Mouse (Mus musculus): ENCODE results near the gene Ms4a15. TPM values are rescaled to one million over a fixed set of nuclear protein-coding genes. Genes with fewer than 3 reads are reported as not detected.

The Ms4a15 gene
- polyA plus RNA-seq, 1 experiment, result not detected

DNA sequence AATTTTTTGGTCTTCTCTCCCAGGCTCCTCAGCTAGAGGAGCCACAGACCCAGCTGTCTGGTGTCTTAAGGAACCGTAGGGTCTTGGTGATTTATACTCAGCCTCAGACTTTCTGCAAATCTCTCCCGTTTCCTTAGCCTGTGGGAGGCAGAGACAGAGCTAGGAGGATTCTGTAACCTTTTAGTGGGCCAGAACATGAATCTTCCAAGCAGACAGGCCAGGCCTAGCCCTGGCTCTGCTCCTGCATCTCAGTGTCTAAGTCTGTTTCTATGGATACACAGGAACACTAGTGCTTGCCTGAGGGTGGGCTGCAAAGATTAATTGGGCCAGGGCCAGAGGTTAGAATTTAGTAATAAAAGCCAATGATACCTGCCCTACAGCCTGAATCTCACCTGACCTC lies 19.9 kb downstream of the Ms4a15 start:
- H3K36me3 ChIP-seq (ENCODE audit: control insufficient read depth, insufficient read depth, low read length, poor library complexity, severe bottlenecking), result no peaks in the 10 kb centered on the region
- H3K27ac ChIP-seq (ENCODE audit: insufficient read depth, low read length), result peak overlapping the region; percentile 78

GRCm38 (mm10) chr19:10972660-10973059 lies 20.4 kb downstream of the Ms4a15 start:
- no peak overlapping the region for H3K4me3 ChIP-seq (ENCODE audit: low read depth, low read length)
- H3K9me3 ChIP-seq (replicated peaks; ENCODE audit: control insufficient read depth, insufficient read depth, low read length, poor library complexity, severe bottlenecking), result peaks cover 5% of the 10 kb centered on the region
- no peak overlapping the region for H3K9ac ChIP-seq (ENCODE audit: low read depth, poor library complexity, severe bottlenecking)
- TF ChIP-seq POLR2A (IDR thresholded peaks at IDR 0.05; ENCODE audit: insufficient read depth, low read length) (no peak), CTCF (IDR thresholded peaks at IDR 0.05; ENCODE audit: low read depth, low read length) (no peak), EP300 (IDR thresholded peaks at IDR 0.05; ENCODE audit: insufficient read depth, low read depth, low read length) (peak; percentile 96)
- peaks cover 4% of the 10 kb centered on the region for H3K4me1 ChIP-seq (ENCODE audit: control insufficient read depth, insufficient read depth, low read length)
- H3K36me3 ChIP-seq (ENCODE audit: control insufficient read depth, insufficient read depth, low read length, poor library complexity, severe bottlenecking), result no peaks in the 10 kb centered on the region
- peak overlapping the region; percentile 78 for H3K27ac ChIP-seq (ENCODE audit: insufficient read depth, low read length)
- no peaks in the 10 kb centered on the region for H3K27me3 ChIP-seq (ENCODE audit: control insufficient read depth, insufficient read depth, low read length, poor library complexity, severe bottlenecking)

More for the DNA sequence above, 19.9 kb downstream of the Ms4a15 start:
- no peak for TF ChIP-seq EP300 (IDR thresholded peaks at IDR 0.05; ENCODE audit: insufficient read depth, low read depth, low read length)
- no peak for TF ChIP-seq POLR2A (IDR thresholded peaks at IDR 0.05; ENCODE audit: insufficient read depth, low read length)
- TF ChIP-seq CTCF (IDR thresholded peaks at IDR 0.05; ENCODE audit: low read depth, low read length), result no peak
- Histone ChIP-seq H3K4me1 (ENCODE audit: control insufficient read depth, insufficient read depth, low read length) (peaks cover 4% of the 10 kb centered on the region), H3K27me3 (ENCODE audit: control insufficient read depth, insufficient read depth, low read length, poor library complexity, severe bottlenecking) (no peaks in the 10 kb centered on the region), H3K9ac (ENCODE audit: low read depth, poor library complexity, severe bottlenecking) (no peak overlapping the region), H3K9me3 (replicated peaks; ENCODE audit: control insufficient read depth, insufficient read depth, low read length, poor library complexity, severe bottlenecking) (peaks cover 5% of the 10 kb centered on the region), H3K4me3 (ENCODE audit: low read depth, low read length) (no peak overlapping the region)

GRCm38 (mm10) chr19:10970457-10970856 lies 22.6 kb downstream of the Ms4a15 start:
- no peak overlapping the region for H3K27ac ChIP-seq (ENCODE audit: insufficient read depth, low read length)
- H3K27me3 ChIP-seq (ENCODE audit: control insufficient read depth, insufficient read depth, low read length, poor library complexity, severe bottlenecking), result no peaks in the 10 kb centered on the region
- TF ChIP-seq CTCF (IDR thresholded peaks at IDR 0.05; ENCODE audit: low read depth, low read length), result no peak
- TF ChIP-seq POLR2A (IDR thresholded peaks at IDR 0.05; ENCODE audit: insufficient read depth, low read length), result no peak
- no peak for TF ChIP-seq EP300 (IDR thresholded peaks at IDR 0.05; ENCODE audit: insufficient read depth, low read depth, low read length)
- H3K9me3 ChIP-seq (replicated peaks; ENCODE audit: control insufficient read depth, insufficient read depth, low read length, poor library complexity, severe bottlenecking), result peaks cover 5% of the 10 kb centered on the region
- no peak overlapping the region for H3K9ac ChIP-seq (ENCODE audit: low read depth, poor library complexity, severe bottlenecking)
- no peaks in the 10 kb centered on the region for H3K36me3 ChIP-seq (ENCODE audit: control insufficient read depth, insufficient read depth, low read length, poor library complexity, severe bottlenecking)
- H3K4me1 ChIP-seq (ENCODE audit: control insufficient read depth, insufficient read depth, low read length), result peaks cover 4% of the 10 kb centered on the region
- H3K4me3 ChIP-seq (ENCODE audit: low read depth, low read length), result no peak overlapping the region

GRCm38 (mm10) chr19:10968578-10968977 lies 24.5 kb downstream of the Ms4a15 start:
- Histone ChIP-seq H3K9me3 (replicated peaks; ENCODE audit: control insufficient read depth, insufficient read depth, low read length, poor library complexity, severe bottlenecking) (peaks cover 5% of the 10 kb centered on the region), H3K4me3 (ENCODE audit: low read depth, low read length) (no peak overlapping the region), H3K4me1 (ENCODE audit: control insufficient read depth, insufficient read depth, low read length) (peaks cover 1% of the 10 kb centered on the region), H3K27me3 (ENCODE audit: control insufficient read depth, insufficient read depth, low read length, poor library complexity, severe bottlenecking) (no peaks in the 10 kb centered on the region), H3K9ac (ENCODE audit: low read depth, poor library complexity, severe bottlenecking) (no peak overlapping the region), H3K36me3 (ENCODE audit: control insufficient read depth, insufficient read depth, low read length, poor library complexity, severe bottlenecking) (no peaks in the 10 kb centered on the region), H3K27ac (ENCODE audit: insufficient read depth, low read length) (no peak overlapping the region)
- no peak for TF ChIP-seq EP300 (IDR thresholded peaks at IDR 0.05; ENCODE audit: insufficient read depth, low read depth, low read length)
- TF ChIP-seq POLR2A (IDR thresholded peaks at IDR 0.05; ENCODE audit: insufficient read depth, low read length), result no peak
- TF ChIP-seq CTCF (IDR thresholded peaks at IDR 0.05; ENCODE audit: low read depth, low read length), result no peak

- no peak for TF ChIP-seq POLR2A (IDR thresholded peaks at IDR 0.05; ENCODE audit: insufficient read depth, low read length)
- no peak for TF ChIP-seq EP300 (IDR thresholded peaks at IDR 0.05; ENCODE audit: insufficient read depth, low read depth, low read length)
- no peak for TF ChIP-seq CTCF (IDR thresholded peaks at IDR 0.05; ENCODE audit: low read depth, low read length)
- H3K36me3 ChIP-seq (ENCODE audit: control insufficient read depth, insufficient read depth, low read length, poor library complexity, severe bottlenecking), result no peaks in the 10 kb centered on the region
Measured at GRCm38 (mm10) chr19:10965721-10966120, 27.3 kb downstream of the Ms4a15 start.

GRCm38 (mm10) chr19:10959978-10960346 lies 33.1 kb downstream of the Ms4a15 start:
- no peaks in the 10 kb centered on the region for H3K36me3 ChIP-seq (ENCODE audit: control insufficient read depth, insufficient read depth, low read length, poor library complexity, severe bottlenecking)
- H3K9me3 ChIP-seq (replicated peaks; ENCODE audit: control insufficient read depth, insufficient read depth, low read length, poor library complexity, severe bottlenecking), result no peaks in the 10 kb centered on the region
- H3K4me3 ChIP-seq (ENCODE audit: low read depth, low read length), result no peak overlapping the region
- H3K4me1 ChIP-seq (ENCODE audit: control insufficient read depth, insufficient read depth, low read length), result no peaks in the 10 kb centered on the region
- no peaks in the 10 kb centered on the region for H3K27me3 ChIP-seq (ENCODE audit: control insufficient read depth, insufficient read depth, low read length, poor library complexity, severe bottlenecking)
- H3K27ac ChIP-seq (ENCODE audit: insufficient read depth, low read length), result no peak overlapping the region
- TF ChIP-seq CTCF (IDR thresholded peaks at IDR 0.05; ENCODE audit: low read depth, low read length), result no peak
- no peak for TF ChIP-seq EP300 (IDR thresholded peaks at IDR 0.05; ENCODE audit: insufficient read depth, low read depth, low read length)
- TF ChIP-seq POLR2A (IDR thresholded peaks at IDR 0.05; ENCODE audit: insufficient read depth, low read length), result no peak
- no peak overlapping the region for H3K9ac ChIP-seq (ENCODE audit: low read depth, poor library complexity, severe bottlenecking)

More at GRCm38 (mm10) chr19:10965721-10966120, 27.3 kb downstream of the Ms4a15 start:
- no peak overlapping the region for H3K27ac ChIP-seq (ENCODE audit: insufficient read depth, low read length)
- H3K27me3 ChIP-seq (ENCODE audit: control insufficient read depth, insufficient read depth, low read length, poor library complexity, severe bottlenecking), result no peaks in the 10 kb centered on the region
- no peak overlapping the region for H3K9ac ChIP-seq (ENCODE audit: low read depth, poor library complexity, severe bottlenecking)
- no peak overlapping the region for H3K4me3 ChIP-seq (ENCODE audit: low read depth, low read length)
- no peaks in the 10 kb centered on the region; the same call in 1 of the 2 replicates for H3K9me3 ChIP-seq (replicated peaks; ENCODE audit: control insufficient read depth, insufficient read depth, low read length, poor library complexity, severe bottlenecking)
- no peaks in the 10 kb centered on the region for H3K4me1 ChIP-seq (ENCODE audit: control insufficient read depth, insufficient read depth, low read length)

Data from ES-Bruce4 (cell line).